Mouse (Mus musculus): ENCODE results near the gene Bcar1. TPM values are rescaled to one million over a fixed set of nuclear protein-coding genes. Genes with fewer than 3 reads are reported as not detected.

The Bcar1 gene
- polyA plus RNA-seq, 1 experiment from 2014 or later, result 156 TPM

- POLR2A ChIA-PET, result no interaction called here
- CTCF ChIA-PET, result no interaction called here
- no peak for TF ChIP-seq CTCF (IDR thresholded peaks at IDR 0.05)
- DNase-seq (ENCODE audit: low read depth, low spot score) (no peak), ATAC-seq (no peak)
- in situ Hi-C loops (cut with MboI; ENCODE audit: low pct_unique_long_range_greater_than_20kb), result no loop called here
- H3K27me3 ChIP-seq, result no peaks in the 10 kb centered on the region
Observed at GRCm38 (mm10) chr8:111769764-111770428, 26.3 kb upstream of the Bcar1 start.

- TF ChIP-seq CTCF (IDR thresholded peaks at IDR 0.05), result no peak
- ATAC-seq, result no peak
- in situ Hi-C loops (cut with MboI; ENCODE audit: low pct_unique_long_range_greater_than_20kb), result no loop called here
- no peak for DNase-seq (ENCODE audit: low read depth, low spot score)
- ChIA-PET POLR2A (no interaction called here), CTCF (no interaction called here)
- no peaks in the 10 kb centered on the region for H3K27me3 ChIP-seq
Observed at GRCm38 (mm10) chr8:111769296-111769695, 25.7 kb upstream of the Bcar1 start.

GRCm38 (mm10) chr8:111768651-111769050 is 25.0 kb upstream of the Bcar1 start:
- DNase-seq (ENCODE audit: low read depth, low spot score) (no peak), ATAC-seq (no peak)
- CTCF ChIA-PET, result no interaction called here
- H3K27me3 ChIP-seq, result no peaks in the 10 kb centered on the region
- POLR2A ChIA-PET, result no interaction called here
- in situ Hi-C loops (cut with MboI; ENCODE audit: low pct_unique_long_range_greater_than_20kb), result no loop called here
- no peak for TF ChIP-seq CTCF (IDR thresholded peaks at IDR 0.05)

- ChIA-PET CTCF (interaction anchor here (1.1 kb wide), 1 partner anchor 14 kb away, joined by 3 read pairs; no protein-coding TSS in a partner anchor), POLR2A (no interaction called here)
- DNase-seq (ENCODE audit: low read depth, low spot score), result no peak
- ATAC-seq, result no peak
- no peaks in the 10 kb centered on the region for H3K27me3 ChIP-seq
- no peak for TF ChIP-seq CTCF (IDR thresholded peaks at IDR 0.05)
- in situ Hi-C loops (cut with MboI; ENCODE audit: low pct_unique_long_range_greater_than_20kb), result no loop called here
Observed at GRCm38 (mm10) chr8:111765616-111766015, 22.0 kb upstream of the Bcar1 start.

GRCm38 (mm10) chr8:111765096-111765495 is 21.5 kb upstream of the Bcar1 start:
- DNase-seq (ENCODE audit: low read depth, low spot score) (no peak), ATAC-seq (no peak)
- ChIA-PET CTCF (no interaction called here), POLR2A (no interaction called here)
- in situ Hi-C loops (cut with MboI; ENCODE audit: low pct_unique_long_range_greater_than_20kb), result no loop called here
- no peak for TF ChIP-seq CTCF (IDR thresholded peaks at IDR 0.05)
- no peaks in the 10 kb centered on the region for H3K27me3 ChIP-seq

GRCm38 (mm10) chr8:111760708-111761107 is 17.1 kb upstream of the Bcar1 start:
- ChIA-PET POLR2A (no interaction called here), CTCF (no interaction called here)
- no peaks in the 10 kb centered on the region for H3K27me3 ChIP-seq
- DNase-seq (ENCODE audit: low read depth, low spot score), result no peak
- no peak for TF ChIP-seq CTCF (IDR thresholded peaks at IDR 0.05)
- no peak for ATAC-seq
- in situ Hi-C loops (cut with MboI; ENCODE audit: low pct_unique_long_range_greater_than_20kb), result no loop called here

- H3K27me3 ChIP-seq, result no peaks in the 10 kb centered on the region
- TF ChIP-seq CTCF (IDR thresholded peaks at IDR 0.05), result no peak
- no peak for DNase-seq (ENCODE audit: low read depth, low spot score)
- in situ Hi-C loops (cut with MboI; ENCODE audit: low pct_unique_long_range_greater_than_20kb), result no loop called here
- no peak for ATAC-seq
- POLR2A ChIA-PET, result no interaction called here
- CTCF ChIA-PET, result no interaction called here
Observed at GRCm38 (mm10) chr8:111758817-111759216, 15.2 kb upstream of the Bcar1 start.

GRCm38 (mm10) chr8:111757599-111757998 is 14.0 kb upstream of the Bcar1 start:
- H3K27me3 ChIP-seq, result no peaks in the 10 kb centered on the region
- TF ChIP-seq CTCF (IDR thresholded peaks at IDR 0.05), result no peak
- no peak for ATAC-seq
- CTCF ChIA-PET, result no interaction called here
- DNase-seq (ENCODE audit: low read depth, low spot score), result no peak
- POLR2A ChIA-PET, result no interaction called here
- in situ Hi-C loops (cut with MboI; ENCODE audit: low pct_unique_long_range_greater_than_20kb), result no loop called here

GRCm38 (mm10) chr8:111754736-111755135 is 11.1 kb upstream of the Bcar1 start:
- ATAC-seq (no peak), DNase-seq (ENCODE audit: low read depth, low spot score) (no peak)
- CTCF ChIA-PET, result interaction anchor here (1.1 kb wide), 1 partner anchor 9 kb away, joined by 3 read pairs; no protein-coding TSS in a partner anchor
- no peak for TF ChIP-seq CTCF (IDR thresholded peaks at IDR 0.05)
- POLR2A ChIA-PET, result no interaction called here
- no peaks in the 10 kb centered on the region for H3K27me3 ChIP-seq
- in situ Hi-C loops (cut with MboI; ENCODE audit: low pct_unique_long_range_greater_than_20kb), result no loop called here

- in situ Hi-C loops (cut with MboI; ENCODE audit: low pct_unique_long_range_greater_than_20kb), result no loop called here
- ChIA-PET CTCF (interaction anchor here (1.1 kb wide), 1 partner anchor 10 kb away, joined by 3 read pairs; no protein-coding TSS in a partner anchor), POLR2A (interaction anchor here (1.0 to 1.1 kb wide), 2 partner anchors 22 to 24 kb away, joined by 4 read pairs; no protein-coding TSS in a partner anchor)
- no peak for ATAC-seq
- no peak for DNase-seq (ENCODE audit: low read depth, low spot score)
- no peaks in the 10 kb centered on the region for H3K27me3 ChIP-seq
- TF ChIP-seq CTCF (IDR thresholded peaks at IDR 0.05), result no peak
Observed at GRCm38 (mm10) chr8:111754088-111754487, 10.5 kb upstream of the Bcar1 start.

- CTCF ChIA-PET, result no interaction called here
- TF ChIP-seq CTCF (IDR thresholded peaks at IDR 0.05), result no peak
- no peak for DNase-seq (ENCODE audit: low read depth, low spot score)
- ATAC-seq, result no peak
- POLR2A ChIA-PET, result no interaction called here
- in situ Hi-C loops (cut with MboI; ENCODE audit: low pct_unique_long_range_greater_than_20kb), result loop anchor here (5.0 to 25.0 kb wide), 2 partner anchors 41 to 961 kb away; no protein-coding TSS in a partner anchor
- no peaks in the 10 kb centered on the region for H3K27me3 ChIP-seq
Observed at GRCm38 (mm10) chr8:111748766-111749165, 5.2 kb upstream of the Bcar1 start.

All from Patski (cell line).